ENCODE assay signal across 18 mouse cellular contexts in genomic region chr8:114679386-114680098, GRCm38 (mm10).
DNase-seq lines count a peak whose midpoint lies in the region; ATAC-seq and TF ChIP-seq lines count a peak whose summit lies in the region.
"Had no signal": no experiment of that assay in that cellular context is flagged by ENCODE, and none has a peak within 500 bp of the region (broad histone marks: within the 10 kb centered on the region; RNA-seq: fewer than 3 reads in every experiment).

No protein-coding gene starts in this region.

- no peak overlapping the region for H3K4me2 ChIP-seq in lung, embryonic 16.5 days (ENCODE audit: low read depth, low read length)
- no peak overlapping the region for H3K4me2 ChIP-seq in stomach, embryonic 14.5 days (replicated peaks; ENCODE audit: low read depth, low read length)
- H3K4me2 ChIP-seq: embryonic facial prominence, embryonic 13.5 days; hindbrain, embryonic 12.5 days; limb, embryonic 15.5 days had no signal

- peak overlapping the region; percentile 16; the same call in 1 of the 2 replicates for H3K27ac ChIP-seq in gastrocnemius, adult 2 months
- peak overlapping the region; percentile 51 for H3K27ac ChIP-seq in lung, embryonic 16.5 days (ENCODE audit: low read length)
- H3K27ac ChIP-seq in stomach, embryonic 14.5 days (ENCODE audit: low read length), result no peak overlapping the region; the same call in 1 of the 2 replicates
- H3K27ac ChIP-seq: embryonic facial prominence, embryonic 13.5 days; forebrain, embryonic 10.5 days; hindbrain, embryonic 12.5 days; limb, embryonic 15.5 days had no signal

- WGBS in lung, embryonic 16.5 days, result 42% methylated on average over 14 of the region's 14 CpGs
- 40% methylated on average over 14 of the region's 14 CpGs for WGBS in stomach, embryonic 14.5 days

- no peaks in the 10 kb centered on the region for H3K27me3 ChIP-seq in lung, embryonic 16.5 days (ENCODE audit: control insufficient read depth, insufficient read depth, low read depth, low read length)
- H3K27me3 ChIP-seq in stomach, embryonic 14.5 days (ENCODE audit: control insufficient read depth, insufficient read depth, low read length), result no peaks in the 10 kb centered on the region
- H3K27me3 ChIP-seq: hindbrain, embryonic 12.5 days had no signal

- no peak overlapping the region for H3K9ac ChIP-seq in lung, embryonic 16.5 days (ENCODE audit: low read length)
- no peak overlapping the region for H3K9ac ChIP-seq in stomach, embryonic 14.5 days (replicated peaks; ENCODE audit: low read depth, low read length)
- H3K9ac ChIP-seq: embryonic facial prominence, embryonic 13.5 days; hindbrain, embryonic 12.5 days; limb, embryonic 15.5 days had no signal

- ATAC-seq in lung, embryonic 16.5 days (ENCODE audit: low read depth), result peak; percentile 37
- peak; percentile 71; the same call in 1 of the 2 replicates for ATAC-seq in stomach, embryonic 14.5 days (ENCODE audit: insufficient number of reproducible peaks, insufficient read depth, low FRiP score, low read depth)
- no peak for ATAC-seq in monocyte, adult 5-6 weeks (replicated peaks; ENCODE audit: insufficient number of reproducible peaks, low FRiP score, low TSS enrichment, poor library complexity, severe bottlenecking)
- ATAC-seq: inflammation-experienced regulatory T-cells, adult 6 months had no signal

- H3K9me3 ChIP-seq in lung, embryonic 16.5 days (ENCODE audit: control insufficient read depth, low read length), result no peaks in the 10 kb centered on the region
- no peaks in the 10 kb centered on the region for H3K9me3 ChIP-seq in stomach, embryonic 14.5 days (ENCODE audit: control insufficient read depth, low read depth, low read length)
- H3K9me3 ChIP-seq: embryonic facial prominence, embryonic 13.5 days; forebrain, embryonic 10.5 days; hindbrain, embryonic 12.5 days; limb, embryonic 15.5 days had no signal

- peak; percentile 35 for DNase-seq in gastrocnemius, adult 2 months
- no peak for DNase-seq in gastrocnemius, postnatal 25 days
- no peak for DNase-seq in lung, adult 18-20 months
- peak; percentile 37 for DNase-seq in forelimb bud, embryonic 11.5 days (ENCODE audit: low read depth, low spot score)
- DNase-seq in thymus, postnatal 36 days, result no peak
- DNase-seq: cerebellum, adult 18-20 months; gastrocnemius, postnatal 14 days; kidney, postnatal 25 days; lung, adult 2 months; thymus, postnatal 4 days had no signal

- H3K4me1 ChIP-seq in lung, embryonic 16.5 days (replicated peaks; ENCODE audit: control insufficient read depth, insufficient read depth, low read length), result peaks cover 17% of the 10 kb centered on the region
- peaks cover 16% of the 10 kb centered on the region for H3K4me1 ChIP-seq in stomach, embryonic 14.5 days (ENCODE audit: control insufficient read depth, insufficient read depth, low read length)

- intact Hi-C loops in gastrocnemius, adult 2 months (cut with DNase I), result no loop called here

- TF ChIP-seq CTCF in gastrocnemius, adult 2 months (IDR thresholded peaks at IDR 0.05), result no peak

- no peak overlapping the region for H3K4me3 ChIP-seq in gastrocnemius, adult 2 months
- H3K4me3 ChIP-seq in lung, embryonic 16.5 days (ENCODE audit: low read length), result no peak overlapping the region
- no peak overlapping the region for H3K4me3 ChIP-seq in stomach, embryonic 14.5 days (ENCODE audit: low read depth, low read length)
- H3K4me3 ChIP-seq: embryonic facial prominence, embryonic 13.5 days; forebrain, embryonic 10.5 days; hindbrain, embryonic 12.5 days; limb, embryonic 15.5 days had no signal

- H3K36me3 ChIP-seq in lung, embryonic 16.5 days (ENCODE audit: control insufficient read depth, insufficient read depth, low read length), result no peaks in the 10 kb centered on the region
- H3K36me3 ChIP-seq in stomach, embryonic 14.5 days (ENCODE audit: control insufficient read depth, insufficient read depth, low read length), result no peaks in the 10 kb centered on the region
- H3K36me3 ChIP-seq: embryonic facial prominence, embryonic 13.5 days; forebrain, embryonic 10.5 days; hindbrain, embryonic 12.5 days; limb, embryonic 15.5 days had no signal

Comparison
In these comparisons a context has a peak if more than half of its experiments do, and no peak if none do; other contexts are left out.
1. DNase-seq: peak in gastrocnemius, adult 2 months (single experiment) and forelimb bud, embryonic 11.5 days (single experiment); none in gastrocnemius, postnatal 25 days (single experiment), lung, adult 18-20 months (0 of 2) and thymus, postnatal 36 days (0 of 2).